Mouse (Mus musculus) intestine, postnatal 0 days (tissue): ENCODE data around the gene Rad1. TPM values are rescaled to one million over a fixed set of nuclear protein-coding genes. Genes with fewer than 3 reads are reported as not detected.

Source experiments
- ATAC-seq: fragments of 200-750 bp; cut with Nextera tagmentation; 2 replicates; pipeline ENCODE4 v1.8.0; 2017; ENCODE audit warnings: mild to moderate bottlenecking, moderate TSS enrichment, moderate library complexity
- H3K27ac ChIP-seq: fragments of 300-500 bp; sonication (generic); 2 replicates; pipeline ENCODE4 v1.5.1; 2014; ENCODE audit warnings: mild to moderate bottlenecking, low read depth, low read length, moderate library complexity
- H3K27me3 ChIP-seq: fragments of 300-500 bp; sonication (generic); replicated peaks from 2 replicates; pipeline ENCODE4 v1.6.1; 2014; ENCODE audit warnings: low read length, mixed read lengths; ENCODE audit not compliant: control insufficient read depth, insufficient read depth
- H3K36me3 ChIP-seq: fragments of 300-500 bp; sonication (generic); 2 replicates; pipeline ENCODE4 v1.6.1; 2014; ENCODE audit warnings: mild to moderate bottlenecking, moderate library complexity; ENCODE audit not compliant: control insufficient read depth, insufficient read depth
- H3K4me1 ChIP-seq: fragments of 300-500 bp; sonication (generic); replicated peaks from 2 replicates; pipeline ENCODE4 v1.6.1; 2014; ENCODE audit warnings: antibody characterized with exemption, low read length, mixed read lengths; ENCODE audit not compliant: control insufficient read depth, insufficient read depth
- H3K4me2 ChIP-seq: fragments of 300-500 bp; sonication (generic); replicated peaks from 2 replicates; pipeline ENCODE4 v1.6.1; 2014; ENCODE audit warnings: low read depth, mild to moderate bottlenecking, moderate library complexity
- H3K4me3 ChIP-seq: fragments of 300-500 bp; sonication (generic); 2 replicates; pipeline ENCODE4 v1.5.1; 2014; ENCODE audit warnings: low read depth, low read length
- H3K9ac ChIP-seq: fragments of 300-500 bp; sonication (generic); 2 replicates; pipeline ENCODE4 v1.6.1; 2014; ENCODE audit warnings: mild to moderate bottlenecking, low read depth, low read length
- H3K9me3 ChIP-seq: fragments of 300-500 bp; sonication (generic); 2 replicates; pipeline ENCODE4 v1.6.1; 2016; ENCODE audit warnings: mixed run types; ENCODE audit not compliant: control insufficient read depth
- CTCF ChIP-seq: sonication (generic); IDR thresholded peaks from 2 replicates; pipeline ENCODE4 v1.5.1; 2016; ENCODE audit warnings: low read depth, mild to moderate bottlenecking, control low read depth, antibody characterized with exemption, moderate library complexity
- WGBS: fragments of 180-500 bp; shearing (Covaris S2); extraction: QIAGEN DNeasy Blood & Tissue Kit; methylation state at CpG from one replicate; pipeline ENCODE4 v1.1.7; 2014; 5-methylcytosine and 5-hydroxymethylcytosine counted together
- polyA plus RNA-seq: library from polyadenylated mRNA; unstranded; fragments of >200 nt; fragmentation: Nextera tagmentation; extraction: Ambion mirVana; gene quantifications from 2 replicates; pipeline ENCODE4 v1.2.1, GENCODE M21; 2015

Rad1 gene
- 10.6 and 13.1 TPM in 2 replicates for polyA plus RNA-seq

DNA sequence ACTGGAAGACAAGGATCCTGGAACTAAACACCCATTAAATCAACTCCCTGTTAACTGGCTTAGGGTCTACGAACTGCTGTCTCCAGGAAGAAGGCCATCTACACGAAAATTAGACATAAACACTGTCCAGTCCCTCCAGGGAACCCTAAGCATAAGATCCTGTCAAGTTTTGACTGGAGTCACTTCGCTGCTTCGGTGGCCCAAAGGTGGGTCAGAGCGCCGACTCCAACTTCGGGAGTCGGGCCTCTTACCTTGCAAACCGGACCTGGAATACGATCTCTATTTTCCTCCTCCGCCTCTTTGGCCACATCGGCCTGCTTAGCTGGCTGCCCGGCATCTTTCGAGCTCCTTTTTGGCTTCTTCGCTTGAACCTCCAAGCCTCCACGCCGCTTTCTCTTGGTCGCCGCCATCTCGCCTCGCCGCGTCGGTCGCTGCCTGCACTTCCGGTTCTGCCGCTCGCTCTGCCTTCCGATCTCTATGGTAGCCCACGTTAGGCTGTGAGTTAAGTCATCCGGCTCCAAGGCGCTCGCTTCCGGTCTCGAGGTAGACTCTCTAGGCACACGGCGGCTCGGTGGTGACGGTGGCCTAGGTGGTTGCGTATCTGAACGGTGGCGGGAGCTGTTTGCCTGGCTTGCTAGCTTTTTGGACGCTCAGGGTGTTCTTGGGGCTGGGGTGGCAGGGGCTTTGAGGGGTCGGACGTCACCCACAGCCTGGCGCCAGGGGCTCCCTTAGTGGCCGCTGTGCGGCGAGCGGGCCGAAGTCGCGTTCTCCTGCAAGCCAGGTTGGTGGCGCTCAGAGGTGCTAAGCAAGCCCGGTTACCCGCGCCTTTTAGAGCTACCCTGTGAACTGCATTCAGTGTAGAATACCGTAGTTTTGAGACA lies at the start of gene Rad1, which contains the start of gene Brix1:
TSS of gene Rad1 (plus strand) at position 535 of the 881 bp plus-strand sequence.
TSS of gene Brix1 (minus strand) at position 464 of the 881 bp plus-strand sequence.
- peak; percentile 17 for TF ChIP-seq CTCF
- Histone ChIP-seq H3K4me3 (peak within 1 kb of the TSS; percentile 84), H3K27ac (no peak within 1 kb of the TSS), H3K36me3 (peaks cover 16% of the 10 kb centered on the region; the same call in 1 of the 2 replicates), H3K4me1 (no peaks in the 10 kb centered on the region), H3K9me3 (no peaks in the 10 kb centered on the region), H3K4me2 (peak within 1 kb of the TSS; percentile 75), H3K9ac (peak within 1 kb of the TSS; percentile 82), H3K27me3 (no peaks in the 10 kb centered on the region)
- under 1% methylated on average over 58 of the region's 58 CpGs for WGBS
- peak; percentile 100 for ATAC-seq

DNA sequence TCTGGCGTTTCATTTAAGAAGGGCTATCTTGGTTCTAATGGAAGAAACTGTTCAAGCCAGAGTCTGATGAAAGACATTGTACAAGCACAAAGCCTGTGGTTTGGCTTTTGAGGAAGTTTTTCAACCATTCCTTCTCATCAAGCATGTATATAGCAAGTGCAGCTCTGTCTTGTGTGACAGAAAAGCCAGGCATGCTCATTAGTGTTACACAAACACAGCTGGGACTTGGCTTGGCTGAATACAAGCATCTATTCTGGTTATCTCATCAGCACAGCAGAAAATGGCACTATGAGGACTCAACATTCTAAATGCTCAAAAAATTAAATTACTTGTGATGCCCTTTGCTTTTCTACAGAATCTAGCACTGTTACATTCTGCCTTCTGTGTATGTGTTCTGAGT lies 48.9 kb upstream of the Rad1 start:
- no peak for ATAC-seq
- TF ChIP-seq CTCF, result no peak
- no peaks in the 10 kb centered on the region for H3K27me3 ChIP-seq
- H3K9me3 ChIP-seq, result no peaks in the 10 kb centered on the region
- no peak overlapping the region for H3K4me2 ChIP-seq
- no peaks in the 10 kb centered on the region for H3K36me3 ChIP-seq
- WGBS, result 77% methylated on average over 1 of the region's 1 CpGs
- H3K27ac ChIP-seq, result no peak overlapping the region
- H3K4me3 ChIP-seq, result no peak overlapping the region
- H3K9ac ChIP-seq, result no peak overlapping the region
- no peaks in the 10 kb centered on the region for H3K4me1 ChIP-seq

DNA sequence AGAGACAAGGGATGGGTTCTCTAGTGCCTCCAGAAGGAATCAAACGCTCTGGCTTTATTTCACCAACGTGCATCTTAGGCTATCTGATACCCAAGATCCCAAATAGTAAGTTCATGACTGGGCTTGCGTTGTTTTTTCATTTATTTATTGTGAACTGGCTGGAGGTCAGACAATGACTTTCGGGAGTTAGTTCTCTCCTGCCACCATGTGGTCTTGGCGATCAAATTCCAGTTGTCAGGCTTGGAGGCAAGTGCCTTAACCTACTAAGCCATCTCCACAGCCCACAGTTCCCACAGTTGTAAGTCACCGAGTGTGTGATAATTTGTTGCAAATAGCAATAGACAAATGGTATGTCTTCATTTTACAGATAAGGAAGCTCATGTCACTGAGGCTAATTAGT lies 45.9 kb upstream of the Rad1 start:
- TF ChIP-seq CTCF, result peak; percentile 36
- WGBS, result 73% methylated on average over 6 of the region's 6 CpGs
- Histone ChIP-seq H3K4me2 (no peak overlapping the region), H3K4me1 (no peaks in the 10 kb centered on the region), H3K36me3 (no peaks in the 10 kb centered on the region; the same call in 1 of the 2 replicates), H3K9me3 (no peaks in the 10 kb centered on the region), H3K4me3 (no peak overlapping the region), H3K9ac (no peak overlapping the region), H3K27me3 (no peaks in the 10 kb centered on the region), H3K27ac (no peak overlapping the region)
- ATAC-seq, result no peak

DNA sequence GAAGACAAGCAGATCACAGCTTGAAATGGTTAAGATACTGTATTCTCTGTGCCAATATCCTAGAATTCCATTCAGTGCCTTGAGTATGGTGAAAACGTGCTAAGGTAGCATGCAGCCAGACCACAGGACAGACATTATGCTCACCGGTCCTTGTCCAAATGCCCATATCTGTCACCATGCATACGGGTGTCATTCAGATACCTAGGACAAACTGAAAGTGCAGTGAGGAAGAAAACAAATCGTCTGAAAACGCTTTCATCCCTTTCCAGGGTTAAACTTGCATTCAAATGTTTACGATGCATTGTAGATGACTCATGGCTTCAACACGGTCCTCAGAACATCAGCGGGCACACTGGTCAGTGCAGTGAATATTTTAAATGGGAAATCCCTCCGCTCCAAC lies 44.3 kb upstream of the Rad1 start:
- WGBS, result 81% methylated on average over 9 of the region's 9 CpGs
- H3K9me3 ChIP-seq, result no peaks in the 10 kb centered on the region
- ATAC-seq, result no peak
- no peak overlapping the region for H3K9ac ChIP-seq
- H3K27ac ChIP-seq, result no peak overlapping the region
- no peak overlapping the region for H3K4me3 ChIP-seq
- H3K36me3 ChIP-seq, result peaks cover 5% of the 10 kb centered on the region
- no peak for TF ChIP-seq CTCF
- no peaks in the 10 kb centered on the region for H3K4me1 ChIP-seq
- H3K4me2 ChIP-seq, result no peak overlapping the region
- H3K27me3 ChIP-seq, result no peaks in the 10 kb centered on the region

DNA sequence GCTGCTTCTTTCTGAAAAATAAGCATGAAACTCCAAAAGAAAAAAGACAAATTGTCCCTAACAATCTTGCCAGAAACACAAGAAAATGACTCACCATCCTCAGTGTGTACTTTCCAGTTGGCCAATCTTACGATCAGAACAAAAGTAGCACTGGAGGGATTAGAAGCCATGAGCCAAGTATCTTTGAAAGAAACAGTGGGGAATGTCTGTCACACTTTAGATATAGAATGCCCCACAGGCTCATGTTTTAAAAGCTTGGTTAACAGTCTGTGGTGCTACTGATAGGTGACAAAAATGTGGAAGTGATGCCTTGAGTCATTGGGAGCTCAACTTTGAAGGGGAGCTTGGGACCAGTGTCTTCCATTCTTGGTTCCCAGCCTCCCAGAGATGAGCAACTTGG lies 43.5 kb upstream of the Rad1 start:
- Histone ChIP-seq H3K9ac (no peak overlapping the region), H3K4me3 (no peak overlapping the region), H3K4me1 (no peaks in the 10 kb centered on the region), H3K36me3 (peaks cover 9% of the 10 kb centered on the region), H3K4me2 (no peak overlapping the region), H3K27me3 (no peaks in the 10 kb centered on the region), H3K9me3 (no peaks in the 10 kb centered on the region), H3K27ac (no peak overlapping the region)
- ATAC-seq, result no peak
- WGBS, result 85% methylated on average over 1 of the region's 1 CpGs
- TF ChIP-seq CTCF, result no peak

DNA sequence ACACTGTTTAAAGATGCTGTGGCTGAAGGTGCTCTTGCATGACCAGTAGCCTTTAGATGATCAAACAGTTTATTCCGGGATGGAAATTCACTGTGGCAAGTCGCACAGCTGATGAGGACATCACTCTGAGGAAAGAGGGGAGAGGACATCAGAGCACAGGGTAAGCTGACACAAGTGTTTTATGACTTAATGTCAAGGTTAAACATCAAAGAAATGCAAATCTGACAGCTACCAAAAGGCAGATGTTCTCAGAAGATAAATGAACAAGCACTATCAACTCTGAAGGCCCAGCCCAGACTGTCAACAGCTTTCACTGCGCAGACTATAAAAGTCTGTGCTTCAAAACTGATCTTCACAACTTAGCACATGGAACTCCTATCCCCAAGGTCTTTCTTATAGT lies 38.7 kb upstream of the Rad1 start:
- peaks cover 32% of the 10 kb centered on the region for H3K36me3 ChIP-seq
- no peak overlapping the region for H3K4me2 ChIP-seq
- WGBS, result 80% methylated on average over 3 of the region's 3 CpGs

More for the DNA sequence above, 38.7 kb upstream of the Rad1 start:
- Histone ChIP-seq H3K9me3 (no peaks in the 10 kb centered on the region), H3K4me3 (no peak overlapping the region), H3K4me1 (no peaks in the 10 kb centered on the region), H3K9ac (no peak overlapping the region), H3K27me3 (no peaks in the 10 kb centered on the region), H3K27ac (no peak overlapping the region)
- TF ChIP-seq CTCF, result no peak
- ATAC-seq, result no peak
